Mouse (Mus musculus) induced T-regulatory cell, adult 2 months (primary cell): Measurements from ENCODE around the gene Gm10097.

Experiments
- DNase-seq: peaks from one replicate; pipeline ENCODE4 v3.0.0-alpha.2; 2012; ENCODE audit warnings: low read depth

The Gm10097 gene

GRCm38 (mm10) chr10:5068676-5069265, at the start of gene Gm10097:
Gene Gm10097 (plus strand): TSS chr10:5069192.
- DNase-seq: no peak

GRCm38 (mm10) chr10:5025906-5026305, 43.1 kb upstream of the Gm10097 start:
- DNase-seq: no peak

- DNase-seq: no peak
Observed at GRCm38 (mm10) chr10:5027208-5027607, 41.8 kb upstream of the Gm10097 start.

GRCm38 (mm10) chr10:5028301-5028700, 40.7 kb upstream of the Gm10097 start:
- DNase-seq: no peak

GRCm38 (mm10) chr10:5029161-5029560, 39.8 kb upstream of the Gm10097 start:
- no peak for DNase-seq

- no peak for DNase-seq
Observed at GRCm38 (mm10) chr10:5029883-5030282, 39.1 kb upstream of the Gm10097 start.

GRCm38 (mm10) chr10:5032192-5033048, 36.6 kb upstream of the Gm10097 start:
- no peak for DNase-seq

GRCm38 (mm10) chr10:5041254-5041653, 27.7 kb upstream of the Gm10097 start:
- DNase-seq: no peak

GRCm38 (mm10) chr10:5044481-5044880, 24.5 kb upstream of the Gm10097 start:
- DNase-seq: no peak

- DNase-seq: no peak
Observed at GRCm38 (mm10) chr10:5045213-5045612, 23.8 kb upstream of the Gm10097 start.

- DNase-seq: no peak
Observed at GRCm38 (mm10) chr10:5045671-5046070, 23.3 kb upstream of the Gm10097 start.

GRCm38 (mm10) chr10:5056243-5056735, 12.7 kb upstream of the Gm10097 start:
- no peak for DNase-seq

- DNase-seq: no peak
Observed at GRCm38 (mm10) chr10:5056940-5057339, 12.1 kb upstream of the Gm10097 start.

- DNase-seq: no peak
Observed at GRCm38 (mm10) chr10:5057661-5058060, 11.3 kb upstream of the Gm10097 start.

- DNase-seq: no peak
Observed at GRCm38 (mm10) chr10:5058876-5059275, 10.1 kb upstream of the Gm10097 start.

- no peak for DNase-seq
Observed at GRCm38 (mm10) chr10:5059983-5060382, 9.0 kb upstream of the Gm10097 start.

GRCm38 (mm10) chr10:5067113-5067512, 1.9 kb upstream of the Gm10097 start:
- DNase-seq: no peak

- no peak for DNase-seq
Observed at GRCm38 (mm10) chr10:5070168-5070940, 1.4 kb downstream of the Gm10097 start.

- no peak for DNase-seq
Observed at GRCm38 (mm10) chr10:5070941-5071231, 1.9 kb downstream of the Gm10097 start.

- no peak for DNase-seq
Observed at GRCm38 (mm10) chr10:5072054-5072453, 3.1 kb downstream of the Gm10097 start.

- DNase-seq: no peak
Observed at GRCm38 (mm10) chr10:5075724-5076123, 6.7 kb downstream of the Gm10097 start.

GRCm38 (mm10) chr10:5079945-5080468, 11.0 kb downstream of the Gm10097 start:
- peak; percentile 18 for DNase-seq

- DNase-seq: no peak
Observed at GRCm38 (mm10) chr10:5083716-5084115, 14.7 kb downstream of the Gm10097 start.
